Mouse (Mus musculus): ENCODE measurements around the gene Sh3yl1. TPM values are rescaled to one million over a fixed set of nuclear protein-coding genes. Genes with fewer than 3 reads are reported as not detected.

The Sh3yl1 gene
- polyA plus RNA-seq, 1 experiment from 2014 or later: 18.2 TPM

GRCm38 (mm10) chr12:30888003-30888402, 23.5 kb upstream of the Sh3yl1 start:
- H3K4me1 ChIP-seq (replicated peaks; ENCODE audit: control insufficient read depth, insufficient read depth, low read length): peaks cover 6% of the 10 kb centered on the region; the same call in 1 of the 2 replicates
- no peak overlapping the region for H3K4me3 ChIP-seq (ENCODE audit: low read depth, low read length)
- ATAC-seq (replicated peaks; ENCODE audit: low FRiP score) (no peak), DNase-seq (ENCODE audit: low spot score) (no peak)
- peaks cover 31% of the 10 kb centered on the region for H3K27me3 ChIP-seq (ENCODE audit: control insufficient read depth, insufficient read depth, low read length)
- H3K27ac ChIP-seq (ENCODE audit: low read depth, low read length): no peak overlapping the region
- no peaks in the 10 kb centered on the region for H3K36me3 ChIP-seq (ENCODE audit: control insufficient read depth, insufficient read depth, low read length)
- H3K9ac ChIP-seq (ENCODE audit: low read length): no peak overlapping the region
- no peaks in the 10 kb centered on the region for H3K9me3 ChIP-seq (ENCODE audit: control insufficient read depth, low read length)
- 89% methylated on average over 4 of the region's 4 CpGs for WGBS
- no peak overlapping the region for H3K4me2 ChIP-seq (ENCODE audit: low read depth, low read length, severe bottlenecking)

- no peaks in the 10 kb centered on the region for H3K36me3 ChIP-seq (ENCODE audit: control insufficient read depth, insufficient read depth, low read length)
- no peaks in the 10 kb centered on the region for H3K4me1 ChIP-seq (replicated peaks; ENCODE audit: control insufficient read depth, insufficient read depth, low read length)
- H3K4me3 ChIP-seq (ENCODE audit: low read depth, low read length): no peak overlapping the region
- WGBS: 47% methylated on average over 5 of the region's 5 CpGs
- H3K27me3 ChIP-seq (ENCODE audit: control insufficient read depth, insufficient read depth, low read length): peaks cover 10% of the 10 kb centered on the region
- ATAC-seq (replicated peaks; ENCODE audit: low FRiP score) (no peak), DNase-seq (ENCODE audit: low spot score) (peak; percentile 71)
- no peak overlapping the region for H3K9ac ChIP-seq (ENCODE audit: low read length)
- no peak overlapping the region for H3K4me2 ChIP-seq (ENCODE audit: low read depth, low read length, severe bottlenecking)
- no peaks in the 10 kb centered on the region for H3K9me3 ChIP-seq (ENCODE audit: control insufficient read depth, low read length)
- no peak overlapping the region for H3K27ac ChIP-seq (ENCODE audit: low read depth, low read length)
These were observed 21.4 kb upstream of the Sh3yl1 start for GRCm38 (mm10) chr12:30890067-30890466.

GRCm38 (mm10) chr12:30891438-30891837, 20.0 kb upstream of the Sh3yl1 start:
- Histone ChIP-seq H3K4me3 (ENCODE audit: low read depth, low read length) (no peak overlapping the region), H3K27ac (ENCODE audit: low read depth, low read length) (no peak overlapping the region), H3K9me3 (ENCODE audit: control insufficient read depth, low read length) (no peaks in the 10 kb centered on the region), H3K27me3 (ENCODE audit: control insufficient read depth, insufficient read depth, low read length) (no peaks in the 10 kb centered on the region), H3K4me1 (replicated peaks; ENCODE audit: control insufficient read depth, insufficient read depth, low read length) (no peaks in the 10 kb centered on the region), H3K9ac (ENCODE audit: low read length) (no peak overlapping the region), H3K4me2 (ENCODE audit: low read depth, low read length, severe bottlenecking) (no peak overlapping the region), H3K36me3 (ENCODE audit: control insufficient read depth, insufficient read depth, low read length) (no peaks in the 10 kb centered on the region)
- no peak for ATAC-seq (replicated peaks; ENCODE audit: low FRiP score)
- DNase-seq (ENCODE audit: low spot score): no peak
- 89% methylated on average over 7 of the region's 7 CpGs for WGBS

- DNase-seq (ENCODE audit: low spot score): no peak
- no peak for ATAC-seq (replicated peaks; ENCODE audit: low FRiP score)
- Histone ChIP-seq H3K4me1 (replicated peaks; ENCODE audit: control insufficient read depth, insufficient read depth, low read length) (no peaks in the 10 kb centered on the region), H3K4me2 (ENCODE audit: low read depth, low read length, severe bottlenecking) (no peak overlapping the region), H3K4me3 (ENCODE audit: low read depth, low read length) (no peak overlapping the region), H3K27ac (ENCODE audit: low read depth, low read length) (no peak overlapping the region), H3K36me3 (ENCODE audit: control insufficient read depth, insufficient read depth, low read length) (no peaks in the 10 kb centered on the region; the same call in 1 of the 2 replicates), H3K9ac (ENCODE audit: low read length) (no peak overlapping the region), H3K27me3 (ENCODE audit: control insufficient read depth, insufficient read depth, low read length) (no peaks in the 10 kb centered on the region), H3K9me3 (ENCODE audit: control insufficient read depth, low read length) (no peaks in the 10 kb centered on the region)
- WGBS: 93% methylated on average over 4 of the region's 4 CpGs
These were observed 14.4 kb upstream of the Sh3yl1 start for GRCm38 (mm10) chr12:30897039-30897438.

- peaks cover 7% of the 10 kb centered on the region; the same call in 1 of the 2 replicates for H3K4me1 ChIP-seq (replicated peaks; ENCODE audit: control insufficient read depth, insufficient read depth, low read length)
- no peak for DNase-seq (ENCODE audit: low spot score)
- WGBS: 91% methylated on average over 1 of the region's 1 CpGs
These were observed 2.8 kb upstream of the Sh3yl1 start for GRCm38 (mm10) chr12:30908658-30909057.

GRCm38 (mm10) chr12:30909881-30910280, 1.6 kb upstream of the Sh3yl1 start:
- Histone ChIP-seq H3K9me3 (ENCODE audit: control insufficient read depth, low read length) (no peaks in the 10 kb centered on the region), H3K4me1 (replicated peaks; ENCODE audit: control insufficient read depth, insufficient read depth, low read length) (peaks cover 7% of the 10 kb centered on the region; the same call in 1 of the 2 replicates), H3K9ac (ENCODE audit: low read length) (no peak overlapping the region), H3K36me3 (ENCODE audit: control insufficient read depth, insufficient read depth, low read length) (no peaks in the 10 kb centered on the region), H3K4me3 (ENCODE audit: low read depth, low read length) (no peak overlapping the region), H3K4me2 (ENCODE audit: low read depth, low read length, severe bottlenecking) (no peak overlapping the region), H3K27me3 (ENCODE audit: control insufficient read depth, insufficient read depth, low read length) (no peaks in the 10 kb centered on the region), H3K27ac (ENCODE audit: low read depth, low read length) (no peak overlapping the region)
- DNase-seq (ENCODE audit: low spot score) (no peak), ATAC-seq (replicated peaks; ENCODE audit: low FRiP score) (no peak)
- WGBS: 91% methylated on average over 2 of the region's 2 CpGs

More at GRCm38 (mm10) chr12:30908658-30909057, 2.8 kb upstream of the Sh3yl1 start:
- no peak overlapping the region for H3K4me3 ChIP-seq (ENCODE audit: low read depth, low read length)
- no peak overlapping the region for H3K4me2 ChIP-seq (ENCODE audit: low read depth, low read length, severe bottlenecking)
- H3K9me3 ChIP-seq (ENCODE audit: control insufficient read depth, low read length): no peaks in the 10 kb centered on the region
- no peaks in the 10 kb centered on the region for H3K36me3 ChIP-seq (ENCODE audit: control insufficient read depth, insufficient read depth, low read length)
- H3K27me3 ChIP-seq (ENCODE audit: control insufficient read depth, insufficient read depth, low read length): no peaks in the 10 kb centered on the region
- ATAC-seq (replicated peaks; ENCODE audit: low FRiP score): no peak
- no peak overlapping the region for H3K27ac ChIP-seq (ENCODE audit: low read depth, low read length)
- H3K9ac ChIP-seq (ENCODE audit: low read length): no peak overlapping the region

- H3K4me1 ChIP-seq (replicated peaks; ENCODE audit: control insufficient read depth, insufficient read depth, low read length): peaks cover 7% of the 10 kb centered on the region; the same call in 1 of the 2 replicates
- no peaks in the 10 kb centered on the region for H3K9me3 ChIP-seq (ENCODE audit: control insufficient read depth, low read length)
- ATAC-seq (replicated peaks; ENCODE audit: low FRiP score): no peak
- peak overlapping the region; percentile 51 for H3K4me3 ChIP-seq (ENCODE audit: low read depth, low read length)
- 23% methylated on average over 8 of the region's 8 CpGs for WGBS
- no peaks in the 10 kb centered on the region for H3K27me3 ChIP-seq (ENCODE audit: control insufficient read depth, insufficient read depth, low read length)
- no peak overlapping the region for H3K27ac ChIP-seq (ENCODE audit: low read depth, low read length)
- peak overlapping the region; percentile 80 for H3K9ac ChIP-seq (ENCODE audit: low read length)
- no peaks in the 10 kb centered on the region for H3K36me3 ChIP-seq (ENCODE audit: control insufficient read depth, insufficient read depth, low read length)
- H3K4me2 ChIP-seq (ENCODE audit: low read depth, low read length, severe bottlenecking): peak overlapping the region; percentile 67
- no peak for DNase-seq (ENCODE audit: low spot score)
These were observed 608 bp upstream of the Sh3yl1 start for GRCm38 (mm10) chr12:30910860-30911259.

- H3K4me1 ChIP-seq (replicated peaks; ENCODE audit: control insufficient read depth, insufficient read depth, low read length): peaks cover 7% of the 10 kb centered on the region; the same call in 1 of the 2 replicates
- no peaks in the 10 kb centered on the region for H3K36me3 ChIP-seq (ENCODE audit: control insufficient read depth, insufficient read depth, low read length)
- ATAC-seq (replicated peaks; ENCODE audit: low FRiP score): peak; percentile 60; the same call in 1 of the 2 replicates
- no peaks in the 10 kb centered on the region for H3K9me3 ChIP-seq (ENCODE audit: control insufficient read depth, low read length)
- peak overlapping the region; percentile 51 for H3K4me3 ChIP-seq (ENCODE audit: low read depth, low read length)
- peak overlapping the region; percentile 80 for H3K9ac ChIP-seq (ENCODE audit: low read length)
- no peaks in the 10 kb centered on the region for H3K27me3 ChIP-seq (ENCODE audit: control insufficient read depth, insufficient read depth, low read length)
- 0% methylated on average over 17 of the region's 19 CpGs for WGBS
- peak overlapping the region; percentile 97 for H3K4me2 ChIP-seq (ENCODE audit: low read depth, low read length, severe bottlenecking)
- DNase-seq (ENCODE audit: low spot score): peak; percentile 64
- no peak overlapping the region for H3K27ac ChIP-seq (ENCODE audit: low read depth, low read length)
These were observed 547 bp downstream of the Sh3yl1 start for GRCm38 (mm10) chr12:30912048-30912381.

- 63% methylated on average over 3 of the region's 3 CpGs for WGBS
- ATAC-seq (replicated peaks; ENCODE audit: low FRiP score): no peak
- no peak overlapping the region for H3K27ac ChIP-seq (ENCODE audit: low read depth, low read length)
These were observed 1.4 kb downstream of the Sh3yl1 start for GRCm38 (mm10) chr12:30912840-30913239.

More at GRCm38 (mm10) chr12:30912840-30913239, 1.4 kb downstream of the Sh3yl1 start:
- H3K4me2 ChIP-seq (ENCODE audit: low read depth, low read length, severe bottlenecking): peak overlapping the region; percentile 97; the same call in 1 of the 2 replicates
- no peaks in the 10 kb centered on the region for H3K36me3 ChIP-seq (ENCODE audit: control insufficient read depth, insufficient read depth, low read length)
- peaks cover 7% of the 10 kb centered on the region; the same call in 1 of the 2 replicates for H3K4me1 ChIP-seq (replicated peaks; ENCODE audit: control insufficient read depth, insufficient read depth, low read length)
- H3K4me3 ChIP-seq (ENCODE audit: low read depth, low read length): no peak overlapping the region
- no peaks in the 10 kb centered on the region for H3K27me3 ChIP-seq (ENCODE audit: control insufficient read depth, insufficient read depth, low read length)
- no peaks in the 10 kb centered on the region for H3K9me3 ChIP-seq (ENCODE audit: control insufficient read depth, low read length)
- H3K9ac ChIP-seq (ENCODE audit: low read length): no peak overlapping the region
- no peak for DNase-seq (ENCODE audit: low spot score)

Data from forebrain, embryonic 11.5 days (tissue).